Mouse (Mus musculus): ENCODE data around the gene Ccdc174.

The Ccdc174 gene

DNA sequence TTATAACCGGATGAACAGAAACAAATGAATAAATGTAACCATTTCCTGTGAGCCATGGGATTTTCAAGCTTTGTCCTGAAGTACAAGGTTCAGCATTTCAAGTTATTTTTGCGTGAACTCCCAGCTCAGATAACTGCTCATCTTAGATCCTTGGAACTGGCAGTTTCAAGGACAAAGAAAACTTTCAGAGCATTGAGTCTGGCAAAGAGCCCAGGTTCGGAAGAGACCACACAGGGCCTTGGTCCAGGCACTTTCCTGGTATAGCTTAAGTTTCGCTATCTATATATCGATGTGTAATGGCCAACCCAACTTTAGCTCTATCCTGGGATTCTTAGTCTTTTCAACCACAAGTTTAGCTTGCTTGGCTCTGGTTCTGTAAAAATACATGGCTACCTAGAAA lies 53.4 kb downstream of the Ccdc174 start:
- DNase-seq = no peak

DNA sequence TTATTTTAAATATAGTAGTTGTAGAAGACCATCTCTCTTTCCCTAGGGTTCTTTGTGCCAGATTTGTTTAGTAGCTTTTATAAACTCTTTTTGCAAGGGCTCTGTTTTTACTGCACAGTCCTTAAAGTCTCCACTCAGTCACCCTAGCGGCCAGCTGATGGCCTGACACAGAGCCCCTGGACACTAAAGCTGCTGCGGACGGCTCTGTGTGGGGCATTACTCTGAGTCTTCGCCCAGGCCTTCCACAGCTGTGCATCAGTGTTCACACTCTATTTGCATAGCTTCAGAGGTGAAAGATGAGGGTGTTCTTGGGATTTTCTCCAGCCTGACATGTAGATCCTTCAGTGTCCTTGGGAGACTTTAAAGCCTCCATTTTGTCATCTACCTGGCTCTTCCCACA lies 60.6 kb downstream of the Ccdc174 start:
- DNase-seq = no peak

- DNase-seq = peak in 1 of 2 experiments; percentile 6
These were observed 70.6 kb downstream of the Ccdc174 start for GRCm38 (mm10) chr6:91948426-91948825.
